Mouse (Mus musculus): ENCODE results near the gene Arrdc5.

DNA sequence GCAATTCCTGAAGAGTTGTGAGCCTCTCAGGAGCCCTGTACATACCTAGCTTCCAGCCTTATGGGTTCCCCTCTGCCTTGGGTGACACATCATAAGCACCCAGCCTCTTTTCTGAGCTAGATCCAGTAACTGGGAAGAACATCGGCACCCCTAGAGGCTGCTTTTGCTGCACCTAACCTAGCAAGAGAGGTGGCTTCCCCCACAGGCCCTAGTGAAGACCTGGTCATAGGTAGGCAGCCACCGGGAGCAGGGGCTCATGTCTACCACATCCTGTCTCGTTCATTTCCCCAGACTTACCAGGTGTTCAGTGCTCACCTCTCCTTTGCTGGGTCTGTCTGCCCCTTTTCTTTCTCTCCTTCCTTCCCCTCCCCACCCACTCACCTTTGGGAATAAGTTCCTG is 30.3 kb upstream of the Arrdc5 start:
- TF ChIP-seq CTCF (IDR thresholded peaks at IDR 0.05; ENCODE audit: low read depth) (peak; percentile 26; the same call in 1 of the 2 replicates), EP300 (IDR thresholded peaks at IDR 0.05; ENCODE audit: low read depth) (no peak)
